Mouse (Mus musculus): ENCODE measurements around the gene Zc3h7a. TPM values are rescaled to one million over a fixed set of nuclear protein-coding genes. Genes with fewer than 3 reads are reported as not detected.
A peak's percentile ranks its signal among the peaks of the same experiment; 100 is the strongest.
"Not testable (repeated sequence)": the region's sequence is repeated elsewhere in the genome, so short reads cannot be mapped to it uniquely, and the experiment has no call there.

The Zc3h7a gene
- polyA plus RNA-seq, 1 experiment from 2014 or later: 27.1 TPM

GRCm38 (mm10) chr16:11177404-11177803 lies 1.2 kb upstream of the Zc3h7a start:
- no peaks in the 10 kb centered on the region for H3K9me3 ChIP-seq (replicated peaks)
- H3K4me3 ChIP-seq (replicated peaks): peak overlapping the region; percentile 86
- no peak for DNase-seq
- peaks cover 41% of the 10 kb centered on the region for H3K4me1 ChIP-seq (replicated peaks)
- no peak overlapping the region for H3K27ac ChIP-seq
- H3K9ac ChIP-seq: no peak overlapping the region; the same call in 1 of the 2 replicates
- WGBS (ENCODE audit: insufficient replicate concordance): 59% methylated on average over 2 of the region's 2 CpGs
- no peak for ATAC-seq (ENCODE audit: low read depth)
- no peaks in the 10 kb centered on the region for H3K36me3 ChIP-seq
- H3K27me3 ChIP-seq: no peaks in the 10 kb centered on the region
- H3K4me2 ChIP-seq: peak overlapping the region; percentile 86

GRCm38 (mm10) chr16:11176884-11177244 lies 671 bp upstream of the Zc3h7a start:
- Histone ChIP-seq H3K27me3 (no peaks in the 10 kb centered on the region), H3K9ac (peak overlapping the region; percentile 91), H3K36me3 (no peaks in the 10 kb centered on the region), H3K4me1 (replicated peaks) (peaks cover 46% of the 10 kb centered on the region), H3K4me2 (peak overlapping the region; percentile 86), H3K9me3 (replicated peaks) (no peaks in the 10 kb centered on the region), H3K27ac (peak overlapping the region; percentile 91), H3K4me3 (replicated peaks) (peak overlapping the region; percentile 86)
- WGBS (ENCODE audit: insufficient replicate concordance): 6% methylated on average over 4 of the region's 4 CpGs
- DNase-seq (no peak), ATAC-seq (ENCODE audit: low read depth) (no peak)

- Histone ChIP-seq H3K9me3 (replicated peaks) (no peaks in the 10 kb centered on the region), H3K36me3 (no peaks in the 10 kb centered on the region), H3K4me3 (replicated peaks) (peak overlapping the region; percentile 86), H3K9ac (peak overlapping the region; percentile 91), H3K4me2 (peak overlapping the region; percentile 86), H3K4me1 (replicated peaks) (peaks cover 58% of the 10 kb centered on the region), H3K27ac (peak overlapping the region; percentile 91), H3K27me3 (no peaks in the 10 kb centered on the region)
- ATAC-seq (ENCODE audit: low read depth) (peak; percentile 68), DNase-seq (peak; percentile 73)
- WGBS (ENCODE audit: insufficient replicate concordance): under 1% methylated on average over 53 of the region's 72 CpGs
These were observed 545 bp downstream of the Zc3h7a start for GRCm38 (mm10) chr16:11175489-11176207.

- WGBS (ENCODE audit: insufficient replicate concordance): 8% methylated on average over 9 of the region's 9 CpGs
- H3K27ac ChIP-seq: peak overlapping the region; percentile 91
- no peaks in the 10 kb centered on the region for H3K9me3 ChIP-seq (replicated peaks)
- H3K4me2 ChIP-seq: peak overlapping the region; percentile 86
- no peak for ATAC-seq (ENCODE audit: low read depth)
- peaks cover 59% of the 10 kb centered on the region for H3K4me1 ChIP-seq (replicated peaks)
- H3K27me3 ChIP-seq: no peaks in the 10 kb centered on the region
- H3K9ac ChIP-seq: peak overlapping the region; percentile 91
- H3K36me3 ChIP-seq: no peaks in the 10 kb centered on the region
- DNase-seq: peak; percentile 6
- H3K4me3 ChIP-seq (replicated peaks): peak overlapping the region; percentile 86
These were observed 1.1 kb downstream of the Zc3h7a start for GRCm38 (mm10) chr16:11175100-11175488.

GRCm38 (mm10) chr16:11174671-11175081 lies 1.5 kb downstream of the Zc3h7a start:
- peak overlapping the region; percentile 91 for H3K9ac ChIP-seq
- peak overlapping the region; percentile 91 for H3K27ac ChIP-seq
- peaks cover 59% of the 10 kb centered on the region for H3K4me1 ChIP-seq (replicated peaks)

GRCm38 (mm10) chr16:11171679-11172078 lies 4.5 kb downstream of the Zc3h7a start:
- no peak for ATAC-seq (ENCODE audit: low read depth)
- Histone ChIP-seq H3K4me2 (no peak overlapping the region), H3K27me3 (no peaks in the 10 kb centered on the region), H3K4me3 (replicated peaks) (no peak overlapping the region), H3K9me3 (replicated peaks) (no peaks in the 10 kb centered on the region), H3K36me3 (no peaks in the 10 kb centered on the region), H3K9ac (no peak overlapping the region), H3K27ac (no peak overlapping the region; the same call in 1 of the 2 replicates), H3K4me1 (replicated peaks) (peaks cover 48% of the 10 kb centered on the region)
- no peak for DNase-seq
- WGBS (ENCODE audit: insufficient replicate concordance): 79% methylated on average over 6 of the region's 6 CpGs

More at GRCm38 (mm10) chr16:11174671-11175081, 1.5 kb downstream of the Zc3h7a start:
- H3K9me3 ChIP-seq (replicated peaks): no peaks in the 10 kb centered on the region
- WGBS (ENCODE audit: insufficient replicate concordance): 5% methylated on average over 10 of the region's 10 CpGs
- H3K27me3 ChIP-seq: no peaks in the 10 kb centered on the region
- peak overlapping the region; percentile 86 for H3K4me3 ChIP-seq (replicated peaks)
- H3K36me3 ChIP-seq: no peaks in the 10 kb centered on the region
- peak overlapping the region; percentile 86 for H3K4me2 ChIP-seq
- ATAC-seq (ENCODE audit: low read depth): no peak
- DNase-seq: peak; percentile 51

GRCm38 (mm10) chr16:11166431-11166830 lies 9.8 kb downstream of the Zc3h7a start:
- ATAC-seq (ENCODE audit: low read depth) (no peak), DNase-seq (no peak)
- Histone ChIP-seq H3K4me2 (no peak overlapping the region), H3K36me3 (peaks cover 22% of the 10 kb centered on the region), H3K27me3 (no peaks in the 10 kb centered on the region), H3K4me1 (replicated peaks) (peaks cover 12% of the 10 kb centered on the region), H3K27ac (no peak overlapping the region), H3K4me3 (replicated peaks) (no peak overlapping the region), H3K9me3 (replicated peaks) (no peaks in the 10 kb centered on the region), H3K9ac (no peak overlapping the region)
- WGBS (ENCODE audit: insufficient replicate concordance): 59% methylated on average over 2 of the region's 2 CpGs

GRCm38 (mm10) chr16:11164695-11165255 lies 11.4 kb downstream of the Zc3h7a start:
- Histone ChIP-seq H3K27me3 (no peaks in the 10 kb centered on the region), H3K27ac (no peak overlapping the region), H3K4me3 (replicated peaks) (no peak overlapping the region), H3K4me1 (replicated peaks) (peaks cover 3% of the 10 kb centered on the region; the same call in 1 of the 2 replicates), H3K4me2 (no peak overlapping the region), H3K9me3 (replicated peaks) (no peaks in the 10 kb centered on the region), H3K36me3 (peaks cover 31% of the 10 kb centered on the region), H3K9ac (no peak overlapping the region)
- DNase-seq (no peak), ATAC-seq (ENCODE audit: low read depth) (no peak)
- WGBS (ENCODE audit: insufficient replicate concordance): 53% methylated on average over 3 of the region's 3 CpGs

GRCm38 (mm10) chr16:11157721-11158120 lies 18.5 kb downstream of the Zc3h7a start:
- 61% methylated on average over 3 of the region's 3 CpGs for WGBS (ENCODE audit: insufficient replicate concordance)
- not testable (repeated sequence) for H3K9ac ChIP-seq; ATAC-seq (ENCODE audit: low read depth); H3K9me3 ChIP-seq (replicated peaks); H3K4me2 ChIP-seq; DNase-seq; H3K4me1 ChIP-seq (replicated peaks); H3K27ac ChIP-seq; H3K4me3 ChIP-seq (replicated peaks); H3K27me3 ChIP-seq
- peaks cover 81% of the 10 kb centered on the region for H3K36me3 ChIP-seq

GRCm38 (mm10) chr16:11154500-11154899 lies 21.7 kb downstream of the Zc3h7a start:
- DNase-seq (no peak), ATAC-seq (ENCODE audit: low read depth) (no peak)
- Histone ChIP-seq H3K27me3 (no peaks in the 10 kb centered on the region), H3K9me3 (replicated peaks) (no peaks in the 10 kb centered on the region), H3K27ac (no peak overlapping the region), H3K4me1 (replicated peaks) (no peaks in the 10 kb centered on the region), H3K4me3 (replicated peaks) (no peak overlapping the region), H3K9ac (no peak overlapping the region), H3K36me3 (peaks cover 83% of the 10 kb centered on the region), H3K4me2 (no peak overlapping the region)

GRCm38 (mm10) chr16:11143706-11144483 lies 32.3 kb downstream of the Zc3h7a start:
- 23% methylated on average over 56 of the region's 56 CpGs for WGBS (ENCODE audit: insufficient replicate concordance)

More at GRCm38 (mm10) chr16:11143706-11144483, 32.3 kb downstream of the Zc3h7a start:
- not testable (repeated sequence) for H3K4me3 ChIP-seq (replicated peaks); H3K4me2 ChIP-seq; H3K9me3 ChIP-seq (replicated peaks); H3K4me1 ChIP-seq (replicated peaks); H3K27me3 ChIP-seq; H3K9ac ChIP-seq; H3K27ac ChIP-seq; ATAC-seq (ENCODE audit: low read depth)
- DNase-seq: peak; percentile 100
- H3K36me3 ChIP-seq: peaks cover 65% of the 10 kb centered on the region
